Mouse (Mus musculus): ENCODE measurements at regions not wholly inside any gene's neighbourhood (a gene's known extent, or its start where the extent isn't known, plus 50 kb on each side); places are given as distances from the start of the nearest gene placed in this dataset.

- no peak for DNase-seq (ENCODE audit: low spot score)
Measured at GRCm38 (mm10) chr2:115119429-115120205, 461.9 kb upstream of the BC052040 start.

- DNase-seq (ENCODE audit: low spot score): no peak
Measured at GRCm38 (mm10) chr2:115120206-115120503, 461.4 kb upstream of the BC052040 start.

- no peak for DNase-seq (ENCODE audit: low spot score)
Measured at GRCm38 (mm10) chr2:115126625-115127369, 454.7 kb upstream of the BC052040 start.

- DNase-seq (ENCODE audit: low spot score): no peak
Measured at GRCm38 (mm10) chr2:115131746-115132145, 449.8 kb upstream of the BC052040 start.

- DNase-seq (ENCODE audit: low spot score): no peak
Measured at GRCm38 (mm10) chr2:115132165-115132592, 449.3 kb upstream of the BC052040 start.

- no peak for DNase-seq (ENCODE audit: low spot score)
Measured at GRCm38 (mm10) chr2:115141416-115141815, 440.1 kb upstream of the BC052040 start.

- no peak for DNase-seq (ENCODE audit: low spot score)
Measured at GRCm38 (mm10) chr2:115172111-115172510, 409.4 kb upstream of the BC052040 start.

- no peak for DNase-seq (ENCODE audit: low spot score)
Measured at GRCm38 (mm10) chr2:115177076-115177475, 404.4 kb upstream of the BC052040 start.

- no peak for DNase-seq (ENCODE audit: low spot score)
Measured at GRCm38 (mm10) chr2:115177896-115178295, 403.6 kb upstream of the BC052040 start.

GRCm38 (mm10) chr2:115211191-115211590 lies 370.3 kb upstream of the BC052040 start:
- DNase-seq (ENCODE audit: low spot score): peak; percentile 6

GRCm38 (mm10) chr2:115213181-115213970 lies 368.1 kb upstream of the BC052040 start:
- DNase-seq (ENCODE audit: low spot score): no peak

GRCm38 (mm10) chr2:115214292-115214691 lies 367.2 kb upstream of the BC052040 start:
- no peak for DNase-seq (ENCODE audit: low spot score)

- DNase-seq (ENCODE audit: low spot score): no peak
Measured at GRCm38 (mm10) chr2:115230041-115230440, 351.5 kb upstream of the BC052040 start.

- no peak for DNase-seq (ENCODE audit: low spot score)
Measured at GRCm38 (mm10) chr2:115247673-115248072, 333.8 kb upstream of the BC052040 start.

GRCm38 (mm10) chr2:115250019-115250807 lies 331.3 kb upstream of the BC052040 start:
- no peak for DNase-seq (ENCODE audit: low spot score)

GRCm38 (mm10) chr2:115257391-115257790 lies 324.1 kb upstream of the BC052040 start:
- no peak for DNase-seq (ENCODE audit: low spot score)

GRCm38 (mm10) chr2:115268247-115268646 lies 313.3 kb upstream of the BC052040 start:
- DNase-seq (ENCODE audit: low spot score): no peak

- DNase-seq (ENCODE audit: low spot score): no peak
Measured at GRCm38 (mm10) chr2:115277421-115277820, 304.1 kb upstream of the BC052040 start.

GRCm38 (mm10) chr2:115293020-115293419 lies 288.5 kb upstream of the BC052040 start:
- DNase-seq (ENCODE audit: low spot score): no peak

GRCm38 (mm10) chr2:115297463-115297862 lies 284.1 kb upstream of the BC052040 start:
- no peak for DNase-seq (ENCODE audit: low spot score)

- DNase-seq (ENCODE audit: low spot score): no peak
Measured at GRCm38 (mm10) chr2:115307248-115307647, 274.3 kb upstream of the BC052040 start.
